Mouse (Mus musculus): ENCODE measurements at regions not wholly inside any gene's neighbourhood (a gene's known extent, or its start where the extent isn't known, plus 50 kb on each side); places are given as distances from the start of the nearest gene placed in this dataset.

- H3K4me2 ChIP-seq = no peak overlapping the region
- H3K9ac ChIP-seq = no peak overlapping the region
- WGBS = 41% methylated on average over 3 of the region's 3 CpGs
- H3K9me3 ChIP-seq = no peaks in the 10 kb centered on the region
- no peaks in the 10 kb centered on the region for H3K36me3 ChIP-seq
- H3K4me1 ChIP-seq (replicated peaks) = no peaks in the 10 kb centered on the region
- no peak overlapping the region for H3K4me3 ChIP-seq
- no peak overlapping the region for H3K27ac ChIP-seq (replicated peaks)
- no peaks in the 10 kb centered on the region for H3K27me3 ChIP-seq
- ATAC-seq (ENCODE audit: low read depth) = no peak
Observed at GRCm38 (mm10) chr6:55781146-55781545, 55.5 kb upstream of the Itprid1 start.

- Histone ChIP-seq H3K4me1 (replicated peaks) (no peaks in the 10 kb centered on the region), H3K27ac (replicated peaks) (no peak overlapping the region), H3K4me2 (no peak overlapping the region), H3K36me3 (no peaks in the 10 kb centered on the region), H3K4me3 (no peak overlapping the region), H3K9ac (no peak overlapping the region), H3K9me3 (no peaks in the 10 kb centered on the region), H3K27me3 (no peaks in the 10 kb centered on the region)
- no peak for ATAC-seq (ENCODE audit: low read depth)
- 95% methylated on average over 5 of the region's 5 CpGs for WGBS
Observed at GRCm38 (mm10) chr6:55775527-55775926, 61.2 kb upstream of the Itprid1 start.

DNA sequence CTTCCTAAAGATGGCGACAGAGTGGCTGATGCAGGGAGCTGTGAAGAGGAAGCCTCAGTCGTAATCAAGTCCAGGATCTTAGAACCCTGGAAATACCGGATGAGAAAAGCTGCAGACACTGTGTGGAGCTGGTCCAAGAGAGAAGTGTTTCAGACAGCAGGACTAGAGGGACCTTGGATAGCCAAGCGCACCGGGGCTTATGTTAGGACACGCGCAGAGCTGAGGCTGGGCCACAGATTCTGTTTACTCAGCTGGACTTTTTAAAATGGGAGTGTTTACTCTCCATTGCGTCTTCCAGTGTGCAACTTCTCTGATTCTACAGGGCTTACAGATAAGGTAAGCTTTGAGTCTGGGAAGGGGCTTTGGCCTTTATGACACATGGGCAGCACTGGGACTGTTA is 66.4 kb upstream of the Itprid1 start:
- WGBS = 64% methylated on average over 8 of the region's 8 CpGs
- no peaks in the 10 kb centered on the region for H3K36me3 ChIP-seq

DNA sequence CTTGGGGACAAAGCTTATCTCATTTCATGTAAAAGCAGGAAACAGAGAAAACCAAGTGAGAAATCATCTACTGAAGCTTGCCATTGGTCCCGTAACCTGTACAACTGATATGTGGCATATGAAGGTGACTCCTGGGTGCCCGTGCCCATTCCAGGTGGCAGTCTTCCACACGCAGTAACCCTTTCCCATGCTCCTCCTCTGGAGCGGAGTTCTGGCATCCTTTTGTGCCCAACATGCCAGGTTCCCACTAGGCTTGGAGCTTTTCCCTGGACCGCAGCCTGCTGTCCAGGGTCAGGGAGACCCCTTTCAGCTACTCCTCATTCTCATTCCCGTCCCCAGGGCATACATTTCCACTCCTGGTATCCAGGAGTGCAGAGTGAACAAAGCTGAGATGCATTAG is 74.4 kb upstream of the Neurod6 start:
- Histone ChIP-seq H3K4me1 (replicated peaks) (no peaks in the 10 kb centered on the region), H3K27me3 (no peaks in the 10 kb centered on the region), H3K4me3 (no peak overlapping the region), H3K4me2 (no peak overlapping the region), H3K27ac (replicated peaks) (peak overlapping the region; percentile 33; the same call in 1 of the 2 replicates), H3K9me3 (no peaks in the 10 kb centered on the region), H3K36me3 (no peaks in the 10 kb centered on the region), H3K9ac (no peak overlapping the region)
- ATAC-seq (ENCODE audit: low read depth) = no peak
- 84% methylated on average over 6 of the region's 6 CpGs for WGBS

More for the DNA sequence above, 66.4 kb upstream of the Itprid1 start:
- no peak overlapping the region for H3K9ac ChIP-seq
- no peak overlapping the region for H3K4me2 ChIP-seq
- H3K4me1 ChIP-seq (replicated peaks) = no peaks in the 10 kb centered on the region
- H3K9me3 ChIP-seq = no peaks in the 10 kb centered on the region
- no peak overlapping the region for H3K27ac ChIP-seq (replicated peaks)
- no peak overlapping the region for H3K4me3 ChIP-seq
- no peak for ATAC-seq (ENCODE audit: low read depth)
- no peaks in the 10 kb centered on the region for H3K27me3 ChIP-seq

DNA sequence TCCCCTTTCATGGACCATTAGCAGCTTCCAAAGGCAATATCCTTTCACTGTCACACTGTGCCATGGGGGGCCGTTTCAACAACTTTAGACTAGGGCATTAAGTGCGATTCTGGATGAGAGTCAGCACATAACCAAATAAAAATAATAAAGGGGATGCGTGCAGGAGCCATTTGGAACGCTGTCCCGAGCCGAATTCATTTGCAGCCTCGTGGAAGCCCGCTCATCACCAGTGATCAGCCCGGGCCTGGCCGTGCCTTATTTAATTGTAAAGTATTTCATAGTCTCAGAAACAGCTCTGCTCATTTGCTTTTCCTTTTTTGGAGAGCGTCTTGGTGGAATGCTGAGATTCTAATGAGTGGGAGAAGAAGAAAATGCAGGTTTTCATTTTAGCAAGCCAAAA is 69.8 kb upstream of the Neurod6 start:
- 72% methylated on average over 11 of the region's 11 CpGs for WGBS
- ATAC-seq (ENCODE audit: low read depth) = no peak

DNA sequence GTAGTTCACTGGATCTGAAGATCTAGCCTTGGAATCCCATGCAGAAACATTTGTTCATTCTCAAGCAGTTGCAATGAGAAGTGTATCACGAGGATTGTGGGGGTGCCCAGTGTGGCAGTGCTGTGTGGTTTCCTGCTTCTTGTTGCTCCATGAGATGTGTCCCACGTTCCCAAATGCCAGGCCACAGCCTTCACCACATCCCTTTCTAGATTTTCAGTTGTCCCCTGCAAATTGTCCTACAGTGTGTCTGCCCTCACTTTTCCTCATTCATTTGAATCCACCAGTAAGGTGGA is 64.7 kb upstream of the Neurod6 start:
- no peak for ATAC-seq (ENCODE audit: low read depth)
- Histone ChIP-seq H3K9me3 (no peaks in the 10 kb centered on the region), H3K4me3 (no peak overlapping the region), H3K36me3 (no peaks in the 10 kb centered on the region), H3K4me2 (no peak overlapping the region), H3K9ac (no peak overlapping the region), H3K4me1 (replicated peaks) (peaks cover 16% of the 10 kb centered on the region; the same call in 1 of the 2 replicates), H3K27ac (replicated peaks) (peak overlapping the region; percentile 10; the same call in 1 of the 2 replicates), H3K27me3 (no peaks in the 10 kb centered on the region)
- WGBS = 59% methylated on average over 2 of the region's 2 CpGs

More for the DNA sequence above, 69.8 kb upstream of the Neurod6 start:
- Histone ChIP-seq H3K4me2 (no peak overlapping the region), H3K36me3 (no peaks in the 10 kb centered on the region), H3K27ac (replicated peaks) (no peak overlapping the region), H3K9me3 (no peaks in the 10 kb centered on the region), H3K4me1 (replicated peaks) (peaks cover 11% of the 10 kb centered on the region; the same call in 1 of the 2 replicates), H3K9ac (no peak overlapping the region), H3K27me3 (no peaks in the 10 kb centered on the region), H3K4me3 (no peak overlapping the region)

GRCm38 (mm10) chr6:55745105-55745858 is 64.2 kb upstream of the Neurod6 start:
- no peak overlapping the region for H3K4me3 ChIP-seq
- no peaks in the 10 kb centered on the region for H3K27me3 ChIP-seq
- no peak overlapping the region for H3K4me2 ChIP-seq
- ATAC-seq (ENCODE audit: low read depth) = peak; percentile 77
- WGBS = 58% methylated on average over 3 of the region's 3 CpGs
- H3K4me1 ChIP-seq (replicated peaks) = peaks cover 16% of the 10 kb centered on the region; the same call in 1 of the 2 replicates
- no peaks in the 10 kb centered on the region for H3K9me3 ChIP-seq
- H3K36me3 ChIP-seq = no peaks in the 10 kb centered on the region
- H3K9ac ChIP-seq = no peak overlapping the region
- peak overlapping the region; percentile 10; the same call in 1 of the 2 replicates for H3K27ac ChIP-seq (replicated peaks)

- Histone ChIP-seq H3K9me3 (peaks cover 4% of the 10 kb centered on the region; the same call in 1 of the 2 replicates), H3K4me2 (no peak overlapping the region), H3K4me1 (replicated peaks) (no peaks in the 10 kb centered on the region), H3K36me3 (no peaks in the 10 kb centered on the region), H3K4me3 (no peak overlapping the region), H3K27me3 (no peaks in the 10 kb centered on the region), H3K27ac (replicated peaks) (no peak overlapping the region), H3K9ac (no peak overlapping the region)
- WGBS = 93% methylated on average over 5 of the region's 5 CpGs
- ATAC-seq (ENCODE audit: low read depth) = no peak
Observed at GRCm38 (mm10) chr6:55731301-55731826, 50.3 kb upstream of the Neurod6 start.
